Mouse (Mus musculus) urinary bladder, postnatal 10 days (tissue): ENCODE data around the gene Osmr.
"Not testable (repeated sequence)": the region's sequence is repeated elsewhere in the genome, so short reads cannot be mapped to it uniquely, and the experiment has no call there.

ENCODE experiments used
- DNase-seq: peaks from one replicate; pipeline ENCODE4 v3.0.0; 2022; ENCODE audit warnings: low spot score

Osmr gene

GRCm38 (mm10) chr15:6861617-6862016, 13.2 kb downstream of the Osmr start:
- DNase-seq = no peak

- no peak for DNase-seq
These were observed 15.0 kb downstream of the Osmr start for GRCm38 (mm10) chr15:6859781-6860180.

GRCm38 (mm10) chr15:6858871-6859270, 15.9 kb downstream of the Osmr start:
- no peak for DNase-seq

- no peak for DNase-seq
These were observed 17.4 kb downstream of the Osmr start for GRCm38 (mm10) chr15:6857270-6857905.

GRCm38 (mm10) chr15:6849851-6850250, 24.9 kb downstream of the Osmr start:
- DNase-seq = no peak

GRCm38 (mm10) chr15:6840199-6840598, 34.6 kb downstream of the Osmr start:
- DNase-seq = no peak

- DNase-seq = no peak
These were observed 59.0 kb downstream of the Osmr start for GRCm38 (mm10) chr15:6815807-6816206.

- not testable (repeated sequence) for DNase-seq
These were observed 73.6 kb downstream of the Osmr start for GRCm38 (mm10) chr15:6801212-6801611.

GRCm38 (mm10) chr15:6792846-6793245, 81.9 kb downstream of the Osmr start:
- no peak for DNase-seq

- DNase-seq = no peak
These were observed 83.1 kb downstream of the Osmr start for GRCm38 (mm10) chr15:6791648-6792047.

GRCm38 (mm10) chr15:6790011-6790410, 84.8 kb downstream of the Osmr start:
- no peak for DNase-seq

GRCm38 (mm10) chr15:6787236-6787635, 87.5 kb downstream of the Osmr start:
- no peak for DNase-seq

- DNase-seq = no peak
These were observed 88.6 kb downstream of the Osmr start for GRCm38 (mm10) chr15:6786212-6786611.

GRCm38 (mm10) chr15:6772265-6772664, 102.5 kb downstream of the Osmr start:
- DNase-seq = no peak
